In the genomic region with DNA sequence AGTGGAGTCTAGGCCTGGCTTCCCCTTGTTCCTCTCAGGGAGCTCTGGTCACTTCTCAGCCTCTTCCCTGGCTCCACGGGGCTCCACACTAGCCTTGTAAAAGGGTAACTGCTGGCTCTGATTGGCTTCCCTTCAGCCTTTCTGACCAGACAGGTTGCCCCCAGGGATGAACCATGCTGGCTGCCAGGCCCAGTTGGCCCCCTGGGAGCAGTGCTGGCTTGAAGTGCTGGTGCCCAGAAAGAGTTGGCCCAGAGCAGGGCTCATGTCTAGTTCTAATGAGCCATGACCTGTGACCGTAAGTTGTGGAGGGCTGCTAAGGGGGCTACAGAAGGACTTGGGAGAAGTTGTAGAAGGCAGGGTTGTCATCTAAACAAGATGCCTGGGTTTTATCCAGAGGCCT, we compare ENCODE assay signal across 19 mouse cellular contexts. TPM values are rescaled to one million over a fixed set of nuclear protein-coding genes. Genes with fewer than 3 reads are reported as not detected.
DNase-seq lines count a peak whose midpoint lies in the region.
"Had no signal": no experiment of that assay in that cellular context is flagged by ENCODE, and none has a peak within 500 bp of the region (broad histone marks: within the 10 kb centered on the region; RNA-seq: fewer than 3 reads in every experiment).

No protein-coding gene starts in this region.

- WGBS in limb, embryonic 10.5 days: 74% methylated on average over 2 of the region's 2 CpGs

- H3K27ac ChIP-seq in limb, embryonic 10.5 days: peak overlapping the region; percentile 20
- H3K27ac ChIP-seq: embryonic facial prominence, embryonic 12.5 days; forebrain, embryonic 15.5 days; heart, adult 2 months; hindbrain, embryonic 14.5 days; intestine, embryonic 15.5 days had no signal

- no peaks in the 10 kb centered on the region for H3K27me3 ChIP-seq in limb, embryonic 10.5 days (ENCODE audit: low read depth, poor library complexity, severe bottlenecking)
- H3K27me3 ChIP-seq: forebrain, embryonic 15.5 days; heart, embryonic 12.5 days; intestine, embryonic 15.5 days had no signal

- intact Hi-C loops in left cerebral cortex, postnatal 4 days (cut with DNase I): loop anchor here (5.0 to 10.0 kb wide), 4 partner anchors 518 to 1533 kb away; partner anchors contain the start of gene Osr1
- intact Hi-C loops in gastrocnemius, postnatal 36 days (cut with DNase I): loop anchor here (5.0 to 10.0 kb wide), 3 partner anchors 111 to 1383 kb away; no protein-coding TSS in a partner anchor

- no peak overlapping the region for H3K4me3 ChIP-seq in limb, embryonic 10.5 days
- H3K4me3 ChIP-seq: embryonic facial prominence, embryonic 12.5 days; forebrain, embryonic 15.5 days; heart, adult 2 months; heart, embryonic 12.5 days; hindbrain, embryonic 10.5 days; intestine, embryonic 15.5 days had no signal

- H3K4me1 ChIP-seq in limb, embryonic 10.5 days: peaks cover 16% of the 10 kb centered on the region
- H3K4me1 ChIP-seq: forebrain, embryonic 15.5 days; hindbrain, embryonic 10.5 days; intestine, embryonic 15.5 days had no signal

- no peaks in the 10 kb centered on the region for H3K36me3 ChIP-seq in limb, embryonic 10.5 days
- H3K36me3 ChIP-seq: embryonic facial prominence, embryonic 12.5 days; forebrain, embryonic 15.5 days; G1E; heart, embryonic 12.5 days; hindbrain, embryonic 10.5 days; intestine, embryonic 15.5 days had no signal

- DNase-seq in cerebellum, postnatal 10 days: peak; percentile 31 to 40
- no peak for DNase-seq in cerebellum, postnatal 4 days (ENCODE audit: low spot score in 2 of 2)
- DNase-seq in left cerebral cortex, postnatal 4 days: peak; percentile 17
- no peak for DNase-seq in left cerebral cortex, adult 11 months (ENCODE audit: low spot score)
- DNase-seq in adrenal gland, postnatal 36 days: peak; percentile 20 to 44
- DNase-seq in limb, embryonic 10.5 days (ENCODE audit: low spot score): no peak
- no peak for DNase-seq in gastrocnemius, postnatal 36 days
- DNase-seq: B cell, adult 2 months; cerebellum, adult 9-11 months; embryo, embryonic 11 days; heart, adult 2 months; kidney, adult 18-20 months had no signal

- no peaks in the 10 kb centered on the region for H3K9me3 ChIP-seq in limb, embryonic 10.5 days (replicated peaks)
- H3K9me3 ChIP-seq: embryonic facial prominence, embryonic 12.5 days; forebrain, embryonic 15.5 days; G1E; heart, embryonic 12.5 days; hindbrain, embryonic 10.5 days; intestine, embryonic 15.5 days had no signal

RNA-seq across cellular contexts. Expression of gene Ttc32, which starts 24.2 kb away (rescaled TPM):
- 1 to 10 TPM; 3.2 to 3.6 TPM for total RNA-seq in left cerebral cortex, postnatal 4 days (2021)
- 10 to 100 TPM; 10.7 to 13.5 TPM for total RNA-seq in adrenal gland, postnatal 36 days (2021)
- 14.8 and 15.0 TPM in 2 replicates for polyA plus RNA-seq in limb, embryonic 10.5 days (2016; fragmentation: Nextera tagmentation; extraction: Ambion mirVana)
- total RNA-seq in gastrocnemius, postnatal 36 days (2021): 10 to 100 TPM; 17.5 to 23.0 TPM
- polyA plus RNA-seq: G1E had no signal

Comparison
In these comparisons a context has a peak if more than half of its experiments do, and no peak if none do; other contexts are left out.
1. DNase-seq: peak in cerebellum, postnatal 10 days (2 of 2), left cerebral cortex, postnatal 4 days (single experiment) and adrenal gland, postnatal 36 days (2 of 2); none in cerebellum, postnatal 4 days (0 of 2), left cerebral cortex, adult 11 months (single experiment), limb, embryonic 10.5 days (single experiment) and gastrocnemius, postnatal 36 days (0 of 2).